Mouse (Mus musculus) heart, postnatal 0 days (tissue): Measurements from ENCODE around the gene Arhgef2.
"Not testable (repeated sequence)": the region's sequence is repeated elsewhere in the genome, so short reads cannot be mapped to it uniquely, and the experiment has no call there.

ENCODE experiments used
- CTCF ChIP-seq: IDR thresholded peaks from 2 replicates; pipeline ENCODE4 v1.5.1; 2016; ENCODE audit warnings: antibody characterized with exemption, control low read depth, low read depth
- EP300 ChIP-seq: IDR thresholded peaks from 2 replicates; pipeline ENCODE4 v1.6.1; 2016; ENCODE audit warnings: antibody characterized with exemption, low read depth

DNA sequence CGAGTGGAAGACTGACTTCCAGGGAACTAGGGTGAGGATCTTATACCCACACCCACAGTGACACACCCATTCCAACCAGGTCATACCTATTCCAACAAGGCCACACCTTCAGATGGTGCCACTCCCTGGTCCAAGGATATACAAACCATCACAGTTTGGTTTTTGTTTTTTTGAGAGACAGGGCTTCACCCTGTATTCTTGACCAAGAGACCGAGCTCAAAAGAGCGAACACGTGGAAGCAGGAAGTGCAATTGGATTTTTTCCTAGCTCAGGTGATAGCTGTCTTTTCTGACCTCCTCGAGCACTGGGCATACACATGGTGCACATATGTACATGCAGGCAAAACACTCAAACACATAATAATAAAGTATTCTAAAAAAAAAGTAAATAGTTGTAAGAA is 27.9 kb upstream of the Arhgef2 start:
- not testable (repeated sequence) for TF ChIP-seq CTCF, EP300
